Mouse (Mus musculus) B cell, adult 62 days (primary cell): ENCODE results near the gene Klhl11. TPM values are rescaled to one million over a fixed set of nuclear protein-coding genes. Genes with fewer than 3 reads are reported as not detected.

Source experiments
- total RNA-seq: library from RNA; stranded (reverse); gene quantifications from 4 replicates; pipeline ENCODE4 v1.2.4, GENCODE M21; 2023

Klhl11 gene
- 20.2 to 23.6 TPM (median 21.0 TPM) in 4 replicates for total RNA-seq

GRCm38 (mm10) chr11:100472197-100472934 lies at the start of gene Klhl11:
Gene Klhl11, minus strand, starts transcription at chr11:100472741.

DNA sequence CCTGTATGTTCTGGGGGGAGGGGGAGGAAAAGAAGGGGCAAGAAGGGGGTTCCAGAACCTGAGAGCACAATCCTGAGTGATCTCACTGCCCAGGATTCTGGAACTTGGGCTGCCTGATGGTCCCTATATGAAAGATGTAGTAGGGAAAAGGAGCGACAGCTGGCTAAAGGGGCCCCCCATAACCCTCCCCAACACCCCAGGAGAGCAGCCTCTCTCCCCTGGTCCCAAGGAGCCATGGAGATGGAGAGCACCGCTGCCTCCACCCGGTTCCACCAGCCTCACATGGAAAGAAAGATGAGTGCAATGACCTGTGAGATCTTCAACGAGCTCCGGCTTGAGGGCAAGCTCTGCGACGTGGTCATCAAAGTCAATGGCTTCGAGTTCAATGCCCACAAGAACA lies 30.7 kb downstream of the Klhl11 start, which contains the start of the genes Nt5c3b and Klhl10:
TSS of gene Nt5c3b (minus strand) at position 12 of the 400 bp plus-strand sequence.
TSS of gene Klhl10 (plus strand) at position 121 of the 400 bp plus-strand sequence.

DNA sequence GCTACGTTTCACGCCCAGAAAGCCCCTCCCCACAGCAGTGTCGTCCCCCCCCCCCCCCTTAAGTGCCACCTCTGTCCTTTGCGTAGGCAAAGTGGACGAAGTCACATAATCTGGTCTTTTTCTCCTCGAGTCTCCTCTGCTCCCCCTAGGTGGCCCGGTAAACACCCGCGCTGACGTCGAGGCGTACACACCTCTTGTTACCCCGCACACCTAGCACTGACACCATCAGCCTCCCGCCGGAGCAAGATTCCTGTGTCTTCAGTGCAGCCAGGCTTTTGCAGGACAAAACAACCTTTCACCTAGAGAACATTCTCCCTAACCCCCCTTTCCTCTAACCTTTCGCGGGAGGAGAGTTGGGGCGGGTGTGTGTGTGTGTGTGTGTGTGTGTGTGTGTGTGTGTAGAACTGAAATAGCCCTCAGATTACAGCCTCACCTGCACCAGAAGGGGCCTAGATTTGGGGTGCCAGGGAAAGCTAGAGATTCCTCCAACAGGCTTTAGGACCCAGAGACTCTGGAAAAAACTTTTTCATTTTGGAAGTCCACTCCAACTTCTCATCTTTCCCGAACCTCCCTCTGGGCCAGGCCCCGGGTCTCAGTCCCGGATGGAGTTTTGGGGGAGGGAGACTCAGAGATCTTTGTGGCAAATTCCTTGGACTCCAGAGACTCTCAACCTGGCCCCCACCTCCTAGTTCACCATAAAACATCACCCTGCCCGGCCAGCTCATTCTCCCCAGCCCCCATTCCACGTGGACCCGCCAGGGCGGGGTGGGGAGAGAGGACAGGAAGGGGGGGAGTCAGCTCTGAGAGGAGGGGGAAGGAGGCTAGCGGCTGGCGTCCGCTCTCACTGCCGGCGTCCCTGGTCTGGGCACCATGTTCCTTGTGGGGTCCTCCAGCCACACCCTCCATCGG lies 57.4 kb downstream of the Klhl11 start, which contains the start of gene Fkbp10:
TSS of gene Fkbp10 (plus strand) at position 784 of the 909 bp plus-strand sequence.

GRCm38 (mm10) chr11:100414021-100414913 lies 58.3 kb downstream of the Klhl11 start, which contains the start of gene P3h4:
Gene P3h4, minus strand, starts transcription at chr11:100414836.

Other genes with a start within 250 kb of the Klhl11 start
- not detected in 4 replicates for gene Krt16, start 223.8 kb downstream of the Klhl11 start, total RNA-seq
- not detected in 4 replicates for gene Krt17, start 211.7 kb downstream of the Klhl11 start, total RNA-seq
- not detected in 4 replicates for gene Krt42, start 202.9 kb downstream of the Klhl11 start, total RNA-seq
- gene Eif1, start 152.9 kb downstream of the Klhl11 start, total RNA-seq, result 2,416 to 2,657 TPM (median 2,512 TPM) in 4 replicates
- gene Gast, start 138.3 kb downstream of the Klhl11 start, total RNA-seq, result not detected in 4 replicates
- 2.0 to 2.6 TPM (median 2.2 TPM) in 4 replicates for gene Hap1, start 116.6 kb downstream of the Klhl11 start, total RNA-seq
- 16.0 to 25.3 TPM (median 21.5 TPM) in 4 replicates for gene Jup, start 75.0 kb downstream of the Klhl11 start, total RNA-seq
- gene P3h4, start 57.9 kb downstream of the Klhl11 start, total RNA-seq, result not detected in 4 replicates
- not detected in 4 replicates for gene Fkbp10, start 57.0 kb downstream of the Klhl11 start, total RNA-seq
- gene Nt5c3b, start 30.9 kb downstream of the Klhl11 start, total RNA-seq, result 53.2 to 65.6 TPM (median 58.2 TPM) in 4 replicates
- gene Klhl10, start 30.8 kb downstream of the Klhl11 start, total RNA-seq, result 1.5 to 2.8 TPM (median 2.3 TPM) in 4 replicates
- gene Acly, start 55.3 kb upstream of the Klhl11 start, total RNA-seq, result 153 to 164 TPM (median 163 TPM) in 4 replicates
- 0.39 to 1.3 TPM (median 0.70 TPM) in 4 replicates for gene Ttc25, start 72.9 kb upstream of the Klhl11 start, total RNA-seq
- gene Cnp, start 102.2 kb upstream of the Klhl11 start, total RNA-seq, result 146 to 163 TPM (median 154 TPM) in 4 replicates
- gene Nkiras2, start 146.5 kb upstream of the Klhl11 start, total RNA-seq, result 18.9 to 25.1 TPM (median 22.7 TPM) in 4 replicates
- gene Dnajc7, start 147.4 kb upstream of the Klhl11 start, total RNA-seq, result 374 to 427 TPM (median 395 TPM) in 4 replicates
- gene Zfp385c, start 219.7 kb upstream of the Klhl11 start, total RNA-seq, result not detected in 4 replicates
- 14.2 to 20.9 TPM (median 18.3 TPM) in 4 replicates for gene Dhx58, start 231.5 kb upstream of the Klhl11 start, total RNA-seq
- gene Kat2a, start 239.7 kb upstream of the Klhl11 start, total RNA-seq, result 36.7 to 39.7 TPM (median 38.7 TPM) in 4 replicates
- not detected in 4 replicates for gene Hspb9, start 241.1 kb upstream of the Klhl11 start, total RNA-seq